Mouse (Mus musculus) megakaryocyte, embryonic 14.5 days (primary cell): ENCODE measurements around the gene L2hgdh.

Experiments used
- FLI1 ChIP-seq: IDR thresholded peaks from 2 replicates; pipeline ENCODE4 v1.6.1; 2012; ENCODE audit warnings: low read length, inconsistent platforms, mixed read lengths
- GATA1 ChIP-seq: IDR thresholded peaks from 3 replicates; pipeline ENCODE4 v1.6.1; 2012; ENCODE audit warnings: mixed read lengths, low read length, inconsistent platforms, borderline replicate concordance

- TF ChIP-seq GATA1 = no peak
- no peak for TF ChIP-seq FLI1
Observed at GRCm38 (mm10) chr12:69682065-69682787, 42.4 kb downstream of the L2hgdh start.
